Mouse (Mus musculus): ENCODE results near the gene Zfp131.
"Not testable (repeated sequence)": the region's sequence is repeated elsewhere in the genome, so short reads cannot be mapped to it uniquely, and the experiment has no call there.

Zfp131 gene

GRCm38 (mm10) chr13:119790761-119791579 is at the start of gene Zfp131:
TSS of gene Zfp131 (minus strand) at chr13:119790889.
- DNase-seq (ENCODE audit: low spot score in 2 of 2): peak; percentile 93 to 94

GRCm38 (mm10) chr13:119839982-119840381 is 49.3 kb upstream of the Zfp131 start:
- DNase-seq (ENCODE audit: low spot score in 2 of 2): not testable (repeated sequence)

- peak in 1 of 2 experiments; percentile 17 for DNase-seq (ENCODE audit: low spot score in 2 of 2)
Measured at GRCm38 (mm10) chr13:119837719-119838337, 47.1 kb upstream of the Zfp131 start.

GRCm38 (mm10) chr13:119836324-119836811 is 45.7 kb upstream of the Zfp131 start:
- not testable (repeated sequence) for DNase-seq (ENCODE audit: low spot score in 2 of 2)

GRCm38 (mm10) chr13:119835320-119836056 is 44.8 kb upstream of the Zfp131 start, which contains the start of gene D13Ertd608e:
TSS of gene D13Ertd608e (plus strand) at chr13:119836006.
- DNase-seq (ENCODE audit: low spot score in 2 of 2): peak in 1 of 2 experiments; percentile 26

- DNase-seq (ENCODE audit: low spot score in 2 of 2): not testable (repeated sequence)
Measured at GRCm38 (mm10) chr13:119830116-119830515, 39.4 kb upstream of the Zfp131 start, which contains the start of gene AF067063. TSS of gene AF067063 (minus strand) at chr13:119830216.

- DNase-seq (ENCODE audit: low spot score in 2 of 2): no peak
Measured at GRCm38 (mm10) chr13:119817579-119818206, 27.0 kb upstream of the Zfp131 start.

- DNase-seq (ENCODE audit: low spot score in 2 of 2): no peak
Measured at GRCm38 (mm10) chr13:119816798-119817197, 26.1 kb upstream of the Zfp131 start.

- no peak for DNase-seq (ENCODE audit: low spot score in 2 of 2)
Measured at GRCm38 (mm10) chr13:119810031-119810430, 19.3 kb upstream of the Zfp131 start.

GRCm38 (mm10) chr13:119808937-119809336 is 18.2 kb upstream of the Zfp131 start:
- no peak for DNase-seq (ENCODE audit: low spot score in 2 of 2)

GRCm38 (mm10) chr13:119797656-119798055 is 7.0 kb upstream of the Zfp131 start:
- DNase-seq (ENCODE audit: low spot score in 2 of 2): no peak

- no peak for DNase-seq (ENCODE audit: low spot score in 2 of 2)
Measured at GRCm38 (mm10) chr13:119792791-119793404, 2.2 kb upstream of the Zfp131 start.

- DNase-seq (ENCODE audit: low spot score in 2 of 2): no peak
Measured at GRCm38 (mm10) chr13:119791580-119792135, 969 bp upstream of the Zfp131 start.

GRCm38 (mm10) chr13:119789851-119790717 is 605 bp downstream of the Zfp131 start:
- DNase-seq (ENCODE audit: low spot score in 2 of 2): peak; percentile 47 to 55

GRCm38 (mm10) chr13:119783581-119783980 is 7.1 kb downstream of the Zfp131 start:
- no peak for DNase-seq (ENCODE audit: low spot score in 2 of 2)

GRCm38 (mm10) chr13:119768541-119768940 is 22.1 kb downstream of the Zfp131 start:
- DNase-seq (ENCODE audit: low spot score in 2 of 2): no peak

GRCm38 (mm10) chr13:119766480-119766879 is 24.2 kb downstream of the Zfp131 start:
- no peak for DNase-seq (ENCODE audit: low spot score in 2 of 2)

GRCm38 (mm10) chr13:119756831-119757230 is 33.9 kb downstream of the Zfp131 start:
- DNase-seq (ENCODE audit: low spot score in 2 of 2): no peak

- peak; percentile 68 to 74 for DNase-seq (ENCODE audit: low spot score in 2 of 2)
Measured at GRCm38 (mm10) chr13:119755681-119756471, 34.8 kb downstream of the Zfp131 start, which contains the start of gene Nim1k. TSS of gene Nim1k (minus strand) at chr13:119755882.
